Mouse (Mus musculus): ENCODE data around the gene Ccdc124.

Ccdc124 gene

GRCm38 (mm10) chr8:70873364-70873985 is at the start of gene Ccdc124:
Gene Ccdc124, minus strand, starts transcription at chr8:70873935.
- DNase-seq (ENCODE audit: low read depth, low spot score) = peak; percentile 96

DNA sequence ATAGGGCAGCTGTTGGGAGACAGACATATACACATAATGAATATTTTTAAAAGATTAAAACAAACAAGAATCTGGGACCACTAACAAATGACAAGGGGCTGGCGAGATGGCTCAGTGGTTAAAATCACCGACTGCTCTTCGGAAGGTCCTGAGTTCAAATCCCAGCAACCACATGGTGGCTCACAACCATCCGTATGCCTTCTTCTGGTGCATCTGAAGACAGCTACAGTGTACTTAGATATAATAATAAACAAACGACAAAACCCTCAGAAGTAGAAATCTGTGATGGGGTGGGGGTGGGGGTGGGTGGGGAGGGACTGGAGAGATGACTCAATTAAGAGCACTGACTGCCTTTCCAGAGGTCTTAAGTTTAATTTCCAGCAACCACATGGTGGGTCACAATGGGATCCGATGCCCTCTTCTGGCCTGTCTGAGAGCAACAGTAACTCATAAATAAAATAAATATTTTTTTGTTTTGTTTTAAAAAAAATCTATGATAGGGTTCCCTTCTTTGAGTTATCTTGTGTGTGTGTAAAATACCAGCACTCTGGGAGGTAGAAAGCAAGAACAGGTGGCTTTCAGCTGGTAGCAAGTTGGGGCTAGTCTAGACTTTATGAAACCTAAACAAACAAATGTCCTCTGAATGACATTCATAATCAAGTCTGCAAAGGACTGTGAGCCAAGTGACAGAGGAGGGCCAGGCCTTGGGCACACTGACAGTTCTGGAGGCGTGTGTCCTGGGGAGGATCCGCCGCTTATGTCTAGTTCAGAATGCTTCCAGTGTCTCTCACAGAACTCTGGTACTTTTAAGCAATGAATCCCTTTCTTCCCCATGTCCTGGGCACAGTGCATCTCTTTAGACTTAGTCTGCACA is 46.6 kb upstream of the Ccdc124 start:
- no peak for DNase-seq (ENCODE audit: low read depth, low spot score)

DNA sequence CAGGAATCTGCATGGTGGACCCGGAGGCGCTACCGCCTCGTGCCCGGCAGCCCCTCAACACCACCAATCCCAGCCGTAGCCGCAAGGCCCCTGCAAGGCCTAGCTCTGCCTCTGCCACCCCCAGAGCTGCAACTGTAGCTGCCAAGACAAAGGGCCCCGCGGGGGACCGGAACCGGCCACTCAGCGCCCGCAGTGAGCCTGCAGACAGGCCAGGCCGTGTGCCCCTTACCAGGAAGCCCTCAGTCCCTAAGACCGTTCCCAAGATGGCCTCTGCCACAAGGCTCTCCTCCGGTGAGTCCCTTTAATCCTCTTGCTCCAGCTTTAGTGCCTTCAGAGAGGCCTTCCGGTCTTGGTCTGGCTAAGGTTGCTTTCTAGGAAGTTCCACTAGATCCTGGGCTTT is 41.0 kb upstream of the Ccdc124 start:
- no peak for DNase-seq (ENCODE audit: low read depth, low spot score)

GRCm38 (mm10) chr8:70913523-70913922 is 39.8 kb upstream of the Ccdc124 start:
- no peak for DNase-seq (ENCODE audit: low read depth, low spot score)

DNA sequence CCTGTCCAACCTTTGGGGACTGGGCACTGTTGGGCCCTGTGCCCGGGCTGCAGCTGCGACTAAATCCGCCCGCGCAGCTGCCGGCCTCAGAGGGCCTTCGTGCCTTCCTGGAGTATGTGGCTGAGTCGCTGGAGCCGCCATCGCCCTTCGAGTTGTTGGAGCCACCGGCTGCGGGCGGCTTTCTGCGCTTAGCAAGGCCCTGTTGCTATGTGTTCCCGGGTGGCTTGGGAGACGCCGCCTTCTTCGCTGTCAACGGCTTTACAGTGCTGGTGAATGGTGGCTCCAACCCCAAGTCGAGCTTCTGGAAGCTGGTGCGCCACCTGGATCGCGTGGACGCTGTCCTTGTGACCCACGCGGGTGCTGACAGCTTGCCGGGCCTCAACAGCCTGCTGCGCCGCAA is 39.2 kb upstream of the Ccdc124 start:
- DNase-seq (ENCODE audit: low read depth, low spot score) = no peak

GRCm38 (mm10) chr8:70911596-70911995 is 37.9 kb upstream of the Ccdc124 start:
- peak; percentile 73 for DNase-seq (ENCODE audit: low read depth, low spot score)

- no peak for DNase-seq (ENCODE audit: low read depth, low spot score)
Measured at GRCm38 (mm10) chr8:70907518-70907917, 33.8 kb upstream of the Ccdc124 start.

DNA sequence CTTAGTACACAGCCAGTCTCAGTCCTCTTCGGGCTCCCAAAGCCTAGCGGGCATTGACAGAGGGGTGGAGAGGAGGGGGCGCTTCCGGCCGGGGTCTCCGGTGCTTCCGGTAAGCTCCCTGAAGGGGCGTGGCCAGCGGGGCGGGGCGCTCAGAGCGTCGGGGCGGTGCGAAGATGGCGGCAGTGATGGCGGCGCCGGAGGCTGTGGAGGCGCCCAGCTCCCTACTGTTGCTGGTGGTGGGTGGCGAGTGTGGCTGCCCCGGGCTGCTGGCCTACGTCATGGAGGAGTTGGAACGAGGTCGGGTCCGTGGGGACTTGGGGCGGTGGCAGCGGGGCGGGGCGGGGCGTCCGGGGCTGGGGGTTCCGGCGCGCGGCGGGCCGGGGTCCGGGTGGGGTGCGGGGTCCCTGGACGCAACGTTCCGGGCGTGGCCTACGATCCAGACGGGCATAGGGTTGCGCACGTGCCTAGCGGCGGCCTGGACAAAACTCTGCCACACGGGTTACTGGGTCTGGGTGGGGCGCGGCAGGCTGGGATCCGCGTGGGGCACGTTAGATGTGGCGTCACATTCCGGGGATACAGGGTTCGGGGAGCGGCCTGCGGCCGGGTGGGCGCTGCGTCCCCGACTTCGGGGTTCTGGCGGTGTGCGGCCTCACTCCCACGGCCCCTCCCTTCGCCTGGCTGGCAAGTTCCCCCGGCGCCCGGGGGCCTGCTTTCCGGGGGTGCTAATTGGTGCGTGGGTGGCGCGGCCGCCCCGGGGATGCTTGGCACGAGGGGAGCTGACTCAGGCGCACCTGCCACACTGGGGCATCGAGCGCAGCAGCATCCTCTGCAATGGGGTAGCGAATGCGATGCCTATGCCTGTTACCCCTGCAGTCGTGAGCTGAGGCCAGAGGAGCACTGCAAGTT is 32.3 kb upstream of the Ccdc124 start, which contains the start of gene Map1s:
Gene Map1s, plus strand, starts transcription at position 102 of the 906 bp plus-strand sequence.
- DNase-seq (ENCODE audit: low read depth, low spot score) = peak; percentile 92

DNA sequence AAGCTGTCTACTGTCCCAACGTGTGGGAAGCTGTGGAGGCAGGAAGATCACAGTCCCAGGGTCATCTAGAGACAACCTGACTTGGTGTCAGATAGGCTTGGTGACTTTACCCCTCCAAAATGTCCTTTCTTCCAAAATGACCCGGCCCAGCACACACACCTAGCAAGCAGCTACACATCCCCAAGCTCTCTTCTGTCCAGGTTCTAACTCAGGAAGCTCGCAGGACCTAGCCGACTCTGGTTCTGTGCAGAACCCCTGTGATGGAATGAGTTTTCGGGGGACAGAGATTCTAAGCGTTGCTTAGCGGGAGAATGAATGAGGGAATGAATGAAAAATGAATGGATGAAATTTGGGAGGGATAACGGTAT is 31.7 kb upstream of the Ccdc124 start:
- DNase-seq (ENCODE audit: low read depth, low spot score) = no peak

- DNase-seq (ENCODE audit: low read depth, low spot score) = no peak
Measured at GRCm38 (mm10) chr8:70904532-70904931, 30.8 kb upstream of the Ccdc124 start.

DNA sequence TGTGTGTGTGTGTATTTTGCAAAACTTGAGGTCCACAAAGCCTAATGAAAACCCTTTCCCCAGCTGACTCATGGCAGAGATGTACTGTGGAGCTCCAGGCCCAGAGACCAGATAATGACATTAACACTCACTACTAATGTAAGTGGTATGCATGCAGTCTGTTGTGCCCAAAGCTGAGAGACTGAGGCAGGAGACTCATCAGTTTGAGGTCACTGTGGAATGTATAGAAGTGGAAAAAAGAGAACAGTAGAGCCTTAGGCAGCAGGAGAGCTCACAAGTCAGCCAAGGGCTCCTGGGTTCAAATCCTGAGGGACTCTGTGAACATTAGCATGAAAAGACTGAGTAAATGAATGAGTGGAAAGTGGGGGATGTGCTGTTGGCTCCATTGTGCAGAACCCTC is 29.8 kb upstream of the Ccdc124 start:
- DNase-seq (ENCODE audit: low read depth, low spot score) = no peak

DNA sequence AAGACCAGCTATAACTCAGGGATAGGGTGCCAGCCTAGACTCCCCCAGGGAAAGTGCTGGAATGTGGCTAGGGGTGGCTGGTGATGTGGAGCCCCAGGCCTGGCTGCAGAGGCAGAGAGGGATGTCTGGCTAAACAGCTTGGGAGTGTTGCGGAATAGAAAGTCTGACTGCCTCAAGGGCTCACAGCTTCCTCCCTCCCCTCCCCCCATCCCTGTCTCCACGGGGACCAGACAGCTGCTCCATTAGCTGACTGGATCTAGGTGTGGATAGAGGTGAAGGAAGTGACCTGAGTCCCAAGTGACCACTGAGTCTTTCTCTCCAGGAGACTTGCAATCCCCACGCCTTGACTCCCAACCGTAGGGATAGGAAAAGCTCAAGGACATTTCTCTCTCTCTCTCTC is 29.4 kb upstream of the Ccdc124 start:
- no peak for DNase-seq (ENCODE audit: low read depth, low spot score)

DNA sequence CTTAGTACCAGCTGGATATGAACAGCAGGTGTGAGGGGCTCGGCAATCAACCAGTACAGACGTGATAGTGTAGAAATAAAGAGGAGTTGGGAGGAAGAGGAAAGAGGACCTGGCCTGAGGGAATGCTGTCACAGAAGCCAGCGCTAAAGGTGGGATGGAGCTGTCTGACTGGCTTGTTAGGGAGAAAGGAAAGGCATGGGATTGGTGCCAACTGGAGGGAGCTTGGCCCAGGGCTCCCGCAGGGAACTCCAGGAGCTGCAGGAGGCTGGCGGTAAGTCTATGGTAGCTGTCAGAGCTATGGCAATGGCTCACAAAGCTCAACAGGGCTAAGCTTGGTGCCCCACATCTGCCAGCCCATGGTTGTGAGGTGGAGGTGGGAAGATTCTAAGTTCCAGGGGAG is 28.5 kb upstream of the Ccdc124 start:
- no peak for DNase-seq (ENCODE audit: low read depth, low spot score)

DNA sequence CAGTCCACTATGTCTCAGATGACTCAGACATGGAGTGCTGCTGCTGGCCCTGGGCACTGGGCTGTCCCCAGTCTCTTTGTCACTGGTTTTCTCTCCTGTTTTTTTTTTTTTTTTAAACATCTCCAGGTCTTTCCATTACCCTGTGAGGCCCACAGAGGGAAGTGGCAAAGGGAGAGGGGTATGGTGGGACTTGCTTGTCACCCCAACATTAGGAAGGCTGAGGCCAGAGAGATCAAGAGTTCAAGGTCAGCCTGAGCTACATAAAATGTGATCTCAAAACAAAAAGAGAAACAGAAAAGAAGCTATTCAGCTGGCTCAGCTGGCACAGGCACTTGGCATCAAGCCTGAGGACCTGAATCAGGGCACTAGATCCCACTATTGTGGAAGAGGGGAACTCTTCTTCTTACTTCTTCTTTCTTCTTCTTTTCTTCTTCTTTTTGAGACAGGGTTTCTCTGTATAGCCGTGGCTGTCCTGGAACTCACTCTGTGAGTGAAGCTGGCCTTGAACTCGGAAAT is 27.2 kb upstream of the Ccdc124 start:
- DNase-seq (ENCODE audit: low read depth, low spot score) = no peak

- no peak for DNase-seq (ENCODE audit: low read depth, low spot score)
Measured at GRCm38 (mm10) chr8:70899226-70899625, 25.5 kb upstream of the Ccdc124 start.

GRCm38 (mm10) chr8:70898661-70899198 is 25.0 kb upstream of the Ccdc124 start:
- DNase-seq (ENCODE audit: low read depth, low spot score) = no peak

- peak; percentile 87 for DNase-seq (ENCODE audit: low read depth, low spot score)
Measured at GRCm38 (mm10) chr8:70897681-70898413, 24.1 kb upstream of the Ccdc124 start.

GRCm38 (mm10) chr8:70897021-70897680 is 23.4 kb upstream of the Ccdc124 start, which contains the start of gene Rpl18a:
Gene Rpl18a, minus strand, starts transcription at chr8:70897412.
- peak; percentile 100 for DNase-seq (ENCODE audit: low read depth, low spot score)

DNA sequence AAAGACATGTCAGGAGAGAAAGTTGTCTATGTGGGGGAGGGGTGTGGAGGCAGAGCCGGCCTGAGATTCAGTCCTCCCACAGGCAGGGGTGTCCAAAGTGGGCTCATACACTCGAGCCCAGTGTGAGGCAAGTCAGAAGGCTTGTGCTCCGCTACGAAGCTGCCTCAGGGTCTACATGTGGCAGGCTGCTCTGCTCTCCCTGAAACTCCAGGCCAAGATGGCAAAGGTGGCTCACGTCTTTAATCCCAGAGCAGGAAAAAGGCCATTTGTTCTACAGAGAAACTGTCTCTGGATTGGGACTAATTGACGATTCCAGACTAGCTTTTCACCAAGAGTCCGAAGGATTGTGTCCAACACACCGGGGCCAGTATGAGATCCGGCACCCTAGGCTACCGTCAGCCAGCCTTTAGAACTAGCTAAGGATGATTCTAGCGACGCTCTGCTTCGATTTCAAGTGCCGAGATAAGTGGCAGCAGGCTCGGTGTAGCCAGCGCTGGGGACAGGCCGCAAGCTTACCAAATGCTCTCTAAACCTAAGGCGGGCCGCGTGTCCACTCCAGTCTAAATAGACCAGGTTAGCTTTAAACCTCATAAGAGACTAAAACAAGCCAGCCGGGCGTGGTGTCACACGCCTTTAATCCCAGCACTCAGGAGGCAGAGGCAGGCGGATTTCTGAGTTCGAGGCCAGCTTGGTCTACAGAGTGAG is 22.7 kb upstream of the Ccdc124 start:
- peak; percentile 72 for DNase-seq (ENCODE audit: low read depth, low spot score)

Data from ES-CJ7 (cell line).